Mouse (Mus musculus): ENCODE results near the gene Tspan15. TPM values are rescaled to one million over a fixed set of nuclear protein-coding genes. Genes with fewer than 3 reads are reported as not detected.

Gene Tspan15
- total RNA-seq, 2 experiments from 2014 or later: 16.0 to 18.5 TPM

DNA sequence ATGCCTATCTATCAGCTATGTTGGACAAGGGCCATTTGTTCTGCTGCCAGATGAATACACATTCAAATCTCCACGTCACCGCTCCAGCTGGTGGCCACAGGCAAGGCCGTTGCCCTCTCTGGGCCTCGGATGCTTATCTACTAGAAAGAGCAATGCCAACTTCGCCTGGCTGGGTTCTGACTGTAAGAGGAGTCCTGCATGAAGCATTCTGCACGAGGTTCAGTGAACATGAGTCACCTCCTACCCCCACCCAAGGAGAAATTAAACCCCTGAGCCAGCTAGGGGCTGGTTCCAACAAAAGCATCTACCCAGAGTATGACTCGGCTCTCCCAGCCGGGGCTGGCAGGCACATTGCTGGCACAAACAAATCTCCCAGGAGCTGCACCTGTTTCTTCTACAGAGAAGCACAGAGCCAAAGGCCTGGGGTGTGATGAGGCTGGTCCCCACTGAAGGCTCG, 38.3 kb downstream of the Tspan15 start:
- DNase-seq (ENCODE audit: low spot score in 2 of 2): peak; percentile 63 to 84

DNA sequence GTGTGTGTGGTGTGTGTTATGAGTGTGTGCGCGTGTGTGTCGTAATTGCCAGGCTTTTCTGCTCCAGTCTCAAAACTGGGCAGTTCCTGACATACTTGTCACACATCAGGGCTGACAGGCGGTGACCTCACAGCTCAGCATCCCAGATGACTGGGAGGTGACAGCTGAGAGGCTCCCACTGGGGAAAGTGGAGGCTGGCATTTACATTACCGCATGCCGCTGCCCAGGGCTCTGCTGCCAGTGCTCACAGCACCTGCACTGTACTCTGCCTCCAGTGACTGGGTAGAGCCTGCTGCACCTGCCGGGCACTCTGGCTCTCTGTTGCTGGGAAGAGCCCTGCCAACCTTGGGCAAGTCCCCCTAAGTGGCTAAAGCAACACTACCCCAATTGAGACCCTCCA, 40.2 kb downstream of the Tspan15 start:
- no peak for DNase-seq (ENCODE audit: low spot score in 2 of 2)

DNA sequence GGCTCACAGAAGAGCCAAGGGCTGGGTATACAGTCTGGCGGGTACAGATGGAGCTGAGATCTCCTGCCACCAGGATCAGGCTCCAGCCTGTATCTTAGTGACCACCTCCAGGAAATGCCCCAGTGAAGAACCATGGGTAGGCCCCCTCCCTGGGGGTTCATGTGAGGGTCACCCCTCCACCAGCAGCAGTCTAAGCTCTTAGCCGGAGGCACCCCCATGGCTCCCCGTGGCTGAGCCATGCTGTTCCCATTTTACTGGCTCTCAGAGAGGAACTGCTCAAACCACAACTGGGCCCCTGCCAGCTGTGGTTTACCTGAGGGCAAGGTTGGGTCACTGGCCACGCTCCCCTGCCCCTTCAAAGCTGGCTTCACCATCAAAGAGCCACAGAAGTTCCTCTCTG, 41.1 kb downstream of the Tspan15 start:
- DNase-seq (ENCODE audit: low spot score in 2 of 2): no peak

DNA sequence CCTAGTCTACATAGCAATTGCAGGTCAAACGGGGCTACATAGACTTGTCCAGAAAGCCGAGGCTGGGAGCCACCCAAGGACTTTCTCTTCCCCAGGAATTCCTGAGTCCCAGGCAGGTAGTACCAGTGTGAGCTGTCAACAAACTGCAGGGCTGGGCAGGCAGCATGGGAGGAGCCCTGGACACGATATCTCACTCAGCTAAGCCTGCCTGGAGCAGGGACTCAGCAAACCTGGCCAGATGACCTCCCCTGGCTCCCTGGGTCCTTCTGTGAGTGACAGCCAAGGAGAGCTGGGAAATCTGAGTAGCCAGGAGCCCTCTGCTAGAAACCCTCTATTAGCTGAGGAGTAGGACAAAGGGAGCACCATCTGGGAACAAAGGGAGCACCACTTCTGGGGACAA, 41.7 kb downstream of the Tspan15 start:
- no peak for DNase-seq (ENCODE audit: low spot score in 2 of 2)

DNA sequence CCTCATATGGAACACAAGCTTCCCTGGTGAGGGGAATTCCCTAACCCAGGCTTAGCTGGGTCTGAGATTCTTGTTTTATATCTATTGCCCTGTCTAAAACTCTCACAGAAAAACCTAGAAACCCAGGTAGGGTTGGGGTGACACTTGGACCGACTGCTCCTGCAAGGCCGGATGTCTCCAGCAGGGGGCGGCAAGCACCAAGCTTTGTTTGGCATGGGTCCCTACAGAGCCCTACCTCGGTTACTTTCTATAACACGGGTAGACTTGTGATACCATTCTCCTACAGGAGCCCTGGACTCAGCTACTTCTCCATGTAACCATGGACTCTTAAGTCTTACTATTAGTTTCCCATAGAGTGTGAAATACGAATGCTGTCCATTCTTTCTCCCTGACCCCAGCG, 44.2 kb downstream of the Tspan15 start:
- peak; percentile 59 to 88 for DNase-seq (ENCODE audit: low spot score in 2 of 2)

DNA sequence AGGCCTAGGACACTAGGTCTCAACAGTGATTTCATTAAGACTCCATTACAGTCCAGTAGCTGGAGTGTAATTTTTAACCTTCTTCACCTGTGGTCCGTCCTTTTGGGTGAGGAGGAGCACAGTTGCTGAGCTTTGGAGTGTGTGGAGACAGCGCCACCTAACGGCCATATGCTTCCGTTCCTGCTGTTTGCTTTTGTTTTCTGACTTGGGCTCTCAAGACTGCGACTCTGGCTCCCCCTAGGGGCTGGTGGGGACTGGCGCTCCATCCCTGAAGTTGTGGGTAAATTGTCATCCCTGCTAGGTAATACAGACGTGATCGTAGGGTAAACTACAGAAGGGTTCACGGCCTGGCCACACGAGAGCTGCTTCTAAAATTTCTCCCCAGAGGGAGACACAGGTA, 48.0 kb downstream of the Tspan15 start:
- peak; percentile 89 to 99 for DNase-seq (ENCODE audit: low spot score in 2 of 2)

DNA sequence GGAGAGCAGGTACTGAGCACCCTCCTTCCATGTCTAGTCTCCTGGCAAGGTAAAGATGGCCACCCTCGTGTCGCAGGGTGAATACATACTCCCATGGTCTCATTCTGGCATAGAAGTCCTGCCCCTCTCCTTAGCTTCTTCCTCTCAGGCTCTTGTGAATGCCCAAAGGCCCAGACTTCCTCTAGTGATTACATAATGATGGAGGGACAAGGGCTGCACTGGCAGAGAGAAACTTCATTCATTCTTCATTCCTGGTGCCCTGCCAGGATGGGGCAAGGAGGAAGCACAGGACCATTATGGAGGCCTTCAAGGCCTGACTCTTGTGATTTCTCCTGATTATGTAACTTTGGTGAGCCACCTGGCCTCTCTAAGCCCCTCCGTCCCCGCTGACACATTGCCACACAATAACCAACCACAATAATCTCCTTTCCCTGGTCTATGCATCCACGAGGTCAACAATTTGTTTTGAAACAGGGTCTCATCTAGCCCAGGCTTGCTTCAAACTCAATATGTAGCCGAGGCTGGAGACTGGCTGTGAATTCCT, 48.5 kb downstream of the Tspan15 start:
- no peak for DNase-seq (ENCODE audit: low spot score in 2 of 2)

DNA sequence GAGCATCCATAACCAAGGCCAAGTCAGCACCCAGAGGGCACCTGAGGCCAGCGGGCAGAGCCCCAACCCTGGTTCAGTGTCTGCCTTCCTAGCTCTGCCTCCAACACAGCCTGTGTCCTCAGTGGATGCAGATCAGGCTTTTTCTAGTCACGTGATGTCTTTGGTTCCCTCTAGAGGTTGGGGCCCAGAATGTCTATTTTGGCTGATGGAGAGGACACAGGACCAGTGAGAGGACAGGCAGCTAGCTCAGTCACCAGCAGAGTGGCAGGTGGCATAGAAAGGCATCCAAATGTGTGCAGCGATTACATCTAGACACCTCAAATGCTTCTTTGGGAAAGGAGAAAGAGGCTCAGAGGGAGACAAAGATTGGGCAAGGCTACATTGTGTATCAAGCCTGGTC, 49.4 kb downstream of the Tspan15 start:
- DNase-seq (ENCODE audit: low spot score in 2 of 2): no peak

DNA sequence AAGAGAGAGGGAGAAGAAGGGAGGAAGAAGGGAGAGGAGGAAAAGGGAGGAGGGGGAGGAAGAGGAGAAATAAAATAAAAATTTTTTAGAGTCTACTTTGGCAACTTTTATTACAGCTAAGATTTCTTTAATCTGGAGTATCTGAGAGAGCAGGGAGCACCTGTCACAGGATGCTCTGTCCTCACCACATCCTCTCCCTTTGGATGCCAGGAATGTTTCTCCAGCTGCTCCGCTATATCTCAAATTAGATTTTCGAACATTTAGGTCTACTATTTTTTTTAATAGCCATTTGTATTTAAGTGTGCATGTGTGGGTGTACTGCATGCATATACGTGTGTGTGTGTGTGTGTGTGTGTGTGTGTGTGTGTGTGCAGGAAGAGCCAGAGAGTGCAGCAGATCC, 51.1 kb downstream of the Tspan15 start:
- DNase-seq (ENCODE audit: low spot score in 2 of 2): no peak

DNA sequence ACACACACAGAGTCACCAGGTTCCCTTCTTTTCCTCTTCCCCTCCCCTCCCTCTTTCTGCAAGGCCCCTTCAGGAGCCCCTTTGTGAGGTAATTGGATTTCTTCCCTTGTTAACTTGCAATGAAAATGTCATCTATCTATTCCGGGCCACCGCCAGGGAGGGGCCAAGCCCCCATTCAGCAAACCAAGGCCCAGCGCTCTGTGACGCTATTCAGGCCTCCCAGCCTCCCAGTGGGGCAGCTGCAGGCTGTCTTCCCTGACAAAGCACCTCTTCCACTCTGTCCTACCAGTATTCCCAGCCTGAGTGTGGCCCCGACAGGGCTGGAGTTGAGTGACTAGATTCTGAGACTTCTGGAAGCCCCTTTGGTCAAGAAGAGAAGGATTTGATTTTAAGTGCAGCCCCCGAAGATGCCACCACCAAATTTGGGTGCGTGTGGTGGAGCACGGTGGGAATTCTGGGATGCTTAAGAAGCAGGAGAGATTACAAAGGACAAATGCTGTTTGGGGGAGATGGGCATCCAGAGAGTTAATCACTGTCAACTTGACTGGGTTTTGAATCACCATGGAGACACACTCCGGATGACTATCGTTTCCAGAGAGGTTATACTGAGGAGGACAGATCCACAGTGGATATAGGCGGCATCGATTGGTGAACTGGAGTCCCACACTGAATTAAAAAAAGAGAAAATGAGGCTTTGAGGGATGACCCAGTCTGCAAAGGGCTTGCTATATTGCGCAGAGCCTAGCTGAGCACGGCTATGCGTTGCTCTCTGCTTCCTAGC, 56.3 kb downstream of the Tspan15 start:
- no peak for DNase-seq (ENCODE audit: low spot score in 2 of 2)

DNA sequence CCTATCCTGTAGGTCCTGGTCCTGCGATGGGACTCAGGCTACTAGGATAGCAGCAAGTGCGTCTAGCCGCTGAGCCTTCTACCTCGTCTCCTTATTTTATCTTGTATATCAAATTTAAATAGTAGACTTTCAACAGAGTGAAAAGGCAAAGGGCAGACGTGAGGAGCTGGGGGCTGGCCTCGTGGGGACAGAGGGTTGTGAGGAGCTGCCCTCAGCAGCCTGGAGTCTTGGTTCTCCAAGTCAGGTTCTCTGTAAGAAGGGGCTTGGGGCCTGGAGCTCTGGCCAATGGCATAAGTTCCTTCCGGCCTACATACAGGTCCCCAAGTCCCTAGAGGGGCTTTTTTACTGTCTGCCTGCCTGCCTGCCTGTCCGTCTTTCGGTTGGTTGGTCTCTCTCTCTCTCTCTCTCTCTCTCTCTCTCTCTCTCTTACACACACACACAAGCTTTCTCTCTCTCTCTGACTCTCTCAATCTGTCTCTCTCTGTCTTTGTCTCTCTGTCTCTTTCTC, 57.1 kb downstream of the Tspan15 start:
- DNase-seq (ENCODE audit: low spot score in 2 of 2): no peak

DNA sequence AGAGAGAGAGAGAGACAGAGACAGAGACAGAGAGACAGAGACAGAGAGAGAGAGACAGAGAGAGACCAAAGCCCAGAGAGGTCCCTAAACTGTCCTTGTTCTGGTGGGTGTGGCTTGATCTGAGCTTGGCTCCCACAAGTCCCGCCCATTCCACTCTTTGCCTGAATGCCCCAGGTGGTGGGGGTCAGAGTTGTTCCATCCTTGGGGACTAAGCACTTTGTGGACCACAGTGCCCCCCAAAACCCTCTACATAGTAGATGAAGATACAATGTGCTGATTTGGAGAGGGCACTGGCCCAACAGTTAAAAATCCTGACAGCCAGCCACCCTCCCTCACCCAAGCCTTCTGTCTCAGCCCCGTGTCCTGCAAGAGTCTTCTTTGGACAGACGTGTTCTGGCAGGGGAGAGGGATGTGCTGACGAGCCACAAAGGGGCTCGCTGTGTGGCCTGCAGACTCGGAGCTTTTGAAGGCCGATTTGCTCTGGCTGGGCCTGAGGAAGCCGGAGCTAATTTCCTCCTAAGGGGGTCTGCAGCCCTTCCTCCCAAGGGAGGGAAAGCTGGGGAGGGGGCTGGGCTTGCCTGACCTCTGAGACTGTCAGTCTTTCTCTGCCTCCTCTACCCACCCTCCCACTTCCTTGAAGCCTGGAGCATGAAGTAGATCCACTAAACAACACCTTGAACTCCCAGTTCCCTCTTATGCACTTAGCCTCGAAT, 58.1 kb downstream of the Tspan15 start:
- no peak for DNase-seq (ENCODE audit: low spot score in 2 of 2)

DNA sequence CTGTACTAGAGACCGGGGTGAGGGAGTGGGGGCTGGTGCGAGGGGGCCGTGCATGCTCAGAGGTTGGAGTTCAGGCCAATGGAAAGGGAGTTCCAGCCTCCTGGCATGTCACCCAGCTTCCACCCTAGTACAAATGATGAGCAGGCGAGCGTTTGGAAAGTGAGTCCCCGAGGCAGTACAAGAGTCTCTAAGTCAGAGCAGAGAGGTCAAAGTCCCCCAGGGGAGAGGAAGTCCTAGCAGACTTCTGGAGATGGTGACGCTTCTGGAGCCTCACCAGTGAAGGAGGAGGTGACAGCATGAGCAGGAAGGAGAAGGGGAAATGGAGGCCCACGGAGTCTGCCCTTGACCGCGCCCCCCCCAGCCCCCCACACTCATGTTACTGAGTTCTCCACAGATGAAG, 68.6 kb downstream of the Tspan15 start:
- DNase-seq (ENCODE audit: low spot score in 2 of 2): no peak

DNA sequence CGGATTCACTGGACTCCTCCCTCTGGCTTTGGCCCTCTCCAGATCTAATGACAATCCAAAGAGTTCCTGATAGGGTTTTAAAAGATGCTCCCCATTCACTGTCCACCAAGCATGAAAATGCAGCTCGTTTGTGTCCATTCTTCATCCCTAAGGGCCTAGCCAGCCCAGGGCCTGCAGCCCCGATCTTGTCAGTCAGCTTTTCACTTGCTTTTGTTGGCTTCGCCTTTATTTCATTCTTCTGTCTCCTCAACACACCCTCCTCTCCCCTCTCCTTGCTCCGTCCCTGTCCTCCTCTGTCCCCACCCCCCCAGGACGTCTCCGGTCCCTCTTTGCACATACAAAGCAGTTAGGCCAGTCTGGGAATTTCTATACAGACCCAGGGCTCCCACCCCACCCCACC, 81.1 kb downstream of the Tspan15 start:
- DNase-seq (ENCODE audit: low spot score in 2 of 2): no peak

DNA sequence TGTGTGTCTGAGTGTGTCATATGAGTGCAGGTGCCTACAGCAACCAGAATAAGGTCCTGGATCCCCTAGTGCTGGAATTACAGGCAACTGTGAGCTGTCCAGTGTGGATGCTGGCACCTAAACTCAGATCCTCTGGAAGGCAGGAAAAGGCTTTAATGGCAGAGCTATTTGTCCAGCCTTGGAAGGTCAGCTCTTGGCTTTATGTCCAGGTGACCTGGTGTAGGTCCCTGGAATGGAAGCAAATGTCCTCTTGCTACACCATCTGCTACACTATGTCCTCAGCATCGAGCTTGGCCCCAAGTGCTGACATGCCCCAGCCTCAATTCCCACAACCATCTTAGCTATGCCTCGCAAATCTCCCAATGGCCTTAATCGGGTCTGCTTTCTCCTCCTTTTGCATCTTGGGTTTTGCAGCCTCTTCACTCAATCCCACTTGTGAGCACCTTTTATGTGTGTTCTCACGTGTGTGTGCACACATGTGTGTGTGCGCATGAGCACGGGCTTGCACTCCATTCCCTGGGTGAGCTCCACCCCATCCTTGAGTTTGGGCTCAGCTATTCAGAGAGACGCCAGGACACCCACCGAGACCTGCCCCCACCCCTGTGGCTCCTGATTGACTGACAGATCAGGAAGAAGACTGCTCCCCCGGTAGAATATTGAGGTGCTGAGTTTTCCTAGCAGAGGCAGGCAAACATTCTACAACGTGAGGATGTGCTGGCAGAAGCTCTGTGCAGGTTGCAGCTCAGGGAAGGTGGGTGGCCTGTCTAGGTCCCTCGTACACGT, 83.4 kb downstream of the Tspan15 start:
- DNase-seq (ENCODE audit: low spot score in 2 of 2): no peak

DNA sequence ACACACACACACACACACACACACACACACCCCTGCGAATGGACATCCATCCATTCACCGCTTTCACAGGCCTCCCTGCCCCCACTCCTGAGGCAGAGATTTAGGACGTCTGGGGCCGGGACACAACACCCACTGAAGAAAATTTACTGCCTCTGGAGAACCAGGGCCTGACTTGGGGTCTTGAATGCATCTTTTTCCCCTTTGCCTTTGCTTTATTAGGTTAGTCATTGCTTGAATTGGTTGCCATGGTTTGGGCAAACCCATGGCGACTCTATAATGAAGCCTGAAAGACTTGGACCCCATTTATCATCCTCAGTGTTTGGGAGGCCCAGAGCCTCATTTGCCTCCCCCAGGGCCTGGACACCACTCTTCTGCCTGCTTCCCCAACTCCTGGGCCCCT, 85.1 kb downstream of the Tspan15 start:
- DNase-seq (ENCODE audit: low spot score in 2 of 2): no peak

DNA sequence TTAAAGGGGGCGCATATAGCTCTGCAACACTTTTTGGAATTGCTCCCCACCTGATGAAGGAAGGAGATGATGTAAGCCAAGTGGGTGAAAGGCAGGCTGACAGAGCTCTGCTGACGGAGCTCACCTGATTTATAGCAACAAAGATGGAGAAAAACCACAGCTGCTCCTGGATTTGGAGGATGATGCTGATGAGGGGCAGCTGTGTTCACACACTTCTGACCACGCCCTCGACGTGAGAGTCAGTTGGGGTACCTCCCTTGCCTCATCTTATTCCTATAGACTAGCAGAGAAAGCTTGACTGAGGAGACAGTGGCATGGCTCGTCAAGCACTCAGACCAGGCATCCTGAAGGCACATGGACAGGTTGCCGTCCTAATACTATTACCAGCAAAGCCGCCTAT, 87.2 kb downstream of the Tspan15 start, which contains the start of gene Fam241b:
TSS of gene Fam241b (minus strand) at position 101 of the 400 bp plus-strand sequence.
- DNase-seq (ENCODE audit: low spot score in 2 of 2): no peak

DNA sequence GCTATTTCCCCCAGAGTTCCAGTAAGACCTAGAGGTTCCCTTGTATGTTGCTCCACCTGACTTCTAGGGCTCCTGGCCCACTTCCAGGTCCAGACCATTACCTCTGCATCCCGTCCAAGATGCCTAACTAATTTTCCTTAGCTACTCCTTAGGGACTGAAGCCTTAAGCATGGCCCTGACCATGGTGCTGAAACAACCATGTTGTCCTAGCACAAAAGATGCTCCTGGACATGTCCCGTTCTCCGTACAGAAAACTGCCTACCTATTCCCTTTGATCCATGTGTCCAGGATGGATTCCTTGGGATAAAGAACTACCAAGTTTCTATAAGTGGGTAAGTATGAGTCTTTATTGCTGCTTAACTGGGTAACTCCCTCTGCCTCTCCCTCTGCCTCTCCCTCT, 93.0 kb downstream of the Tspan15 start:
- DNase-seq (ENCODE audit: low spot score in 2 of 2): no peak

DNA sequence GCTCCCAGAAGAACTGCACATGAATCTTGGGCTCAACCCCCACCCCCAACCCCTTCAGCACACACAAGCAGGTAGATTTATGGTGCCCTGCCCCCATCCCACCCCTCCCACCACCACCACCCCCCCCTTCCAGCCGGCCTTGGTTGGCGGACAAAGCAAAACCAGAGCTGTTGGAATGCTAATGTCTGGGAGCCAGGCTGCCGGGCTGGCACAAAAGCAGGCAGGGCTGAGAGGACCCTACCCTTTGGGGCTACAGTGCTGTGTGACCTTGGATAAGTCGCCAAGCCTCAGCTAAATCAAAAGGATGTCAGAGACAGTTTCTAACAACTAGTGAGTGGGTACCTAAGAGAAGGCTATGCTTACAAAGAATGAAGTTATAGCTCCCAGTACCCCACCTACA, 93.9 kb downstream of the Tspan15 start:
- no peak for DNase-seq (ENCODE audit: low spot score in 2 of 2)

DNA sequence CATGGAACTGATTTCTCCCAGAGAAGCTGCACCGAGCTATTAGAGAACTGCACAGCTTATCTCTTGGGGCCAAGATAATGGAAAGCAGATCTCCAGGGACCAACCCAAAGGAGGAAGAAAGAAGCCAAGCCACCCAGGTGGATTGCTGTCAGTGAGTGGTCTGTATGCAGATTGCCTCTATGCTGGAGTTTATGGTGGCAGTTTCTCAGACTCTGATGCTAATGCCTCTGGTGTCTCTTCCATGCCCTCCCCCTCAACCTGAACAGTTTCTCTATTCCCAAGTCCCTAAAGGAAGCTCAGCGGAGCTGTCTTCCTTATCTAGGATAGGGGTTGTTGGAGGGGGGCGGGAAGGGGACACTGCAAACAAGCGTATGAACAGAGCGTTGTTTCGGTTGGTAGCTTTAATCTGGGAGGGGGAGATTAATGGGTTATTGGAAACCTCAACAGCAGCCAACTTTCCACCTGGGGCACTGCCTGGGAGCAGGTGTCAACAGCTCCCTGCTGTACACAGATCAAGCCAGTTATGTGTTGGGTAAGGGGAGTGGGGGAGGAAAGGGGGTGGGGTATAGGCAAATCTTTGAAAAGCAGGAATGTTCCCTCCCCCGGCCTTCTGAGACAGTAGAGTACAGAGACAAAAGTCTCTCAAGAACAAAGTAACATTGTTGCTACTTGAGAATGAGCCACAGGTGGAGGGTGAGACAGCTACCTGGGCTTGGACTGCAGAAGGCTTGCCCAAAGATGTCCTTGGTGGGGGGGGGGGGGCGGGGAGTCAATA, 95.2 kb downstream of the Tspan15 start:
- DNase-seq (ENCODE audit: low spot score in 2 of 2): no peak

Data from layer of hippocampus, adult 18-20 months (tissue).